Mouse (Mus musculus) E14TG2a.4 (cell line): ENCODE data around the gene Olfr160.

ENCODE experiments used
- H3K27me3 ChIP-seq: 2 replicates; pipeline ENCODE4 v1.6.1; 2014; ENCODE audit warnings: low read length, control low read depth; ENCODE audit not compliant: insufficient read depth
- H3K36me3 ChIP-seq: 2 replicates; pipeline ENCODE4 v1.6.1; 2014; ENCODE audit warnings: low read length, control low read depth; ENCODE audit not compliant: insufficient read depth
- H3K4me1 ChIP-seq: replicated peaks from 2 replicates; pipeline ENCODE4 v1.6.1; 2014; ENCODE audit warnings: low read depth, low read length, control low read depth
- H3K4me3 ChIP-seq: replicated peaks from 2 replicates; pipeline ENCODE4 v1.5.1; 2014; ENCODE audit warnings: mild to moderate bottlenecking, low read length
- H3K9me3 ChIP-seq: 2 replicates; pipeline ENCODE4 v1.6.1; 2014; ENCODE audit warnings: low read length, control low read depth
- CTCF ChIP-seq: conservative IDR thresholded peaks from 2 replicates; pipeline ENCODE4 v1.5.1; 2014; ENCODE audit warnings: low read length
- NANOG ChIP-seq: IDR thresholded peaks from 2 replicates; pipeline ENCODE4 v1.6.1; 2014; ENCODE audit warnings: borderline replicate concordance, low read length, mixed read lengths
- POU5F1 ChIP-seq: IDR thresholded peaks from 2 replicates; pipeline ENCODE4 v1.6.1; 2014; ENCODE audit warnings: low read length, borderline replicate concordance

The Olfr160 gene

GRCm38 (mm10) chr9:37716150-37716549, at the start of gene Olfr160:
Gene Olfr160, minus strand, starts transcription at chr9:37716250.
- Histone ChIP-seq H3K27me3 (no peaks in the 10 kb centered on the region), H3K36me3 (no peaks in the 10 kb centered on the region), H3K4me3 (no peak within 1 kb of the TSS), H3K9me3 (peaks cover 34% of the 10 kb centered on the region), H3K4me1 (no peaks in the 10 kb centered on the region)
- TF ChIP-seq CTCF (no peak), NANOG (no peak), POU5F1 (no peak)

GRCm38 (mm10) chr9:37762541-37762940, 46.5 kb upstream of the Olfr160 start:
- H3K4me1 ChIP-seq = no peaks in the 10 kb centered on the region
- no peaks in the 10 kb centered on the region for H3K9me3 ChIP-seq
- no peak for TF ChIP-seq NANOG
- no peak for TF ChIP-seq POU5F1
- peak; percentile 27 for TF ChIP-seq CTCF
- no peak overlapping the region for H3K4me3 ChIP-seq
- H3K36me3 ChIP-seq = no peaks in the 10 kb centered on the region
- no peaks in the 10 kb centered on the region for H3K27me3 ChIP-seq

- H3K27me3 ChIP-seq = no peaks in the 10 kb centered on the region
- H3K4me1 ChIP-seq = no peaks in the 10 kb centered on the region
- no peak for TF ChIP-seq POU5F1
- no peak for TF ChIP-seq CTCF
- TF ChIP-seq NANOG = no peak
- no peaks in the 10 kb centered on the region for H3K9me3 ChIP-seq
- no peak overlapping the region for H3K4me3 ChIP-seq
- no peaks in the 10 kb centered on the region for H3K36me3 ChIP-seq
These were observed 45.7 kb upstream of the Olfr160 start for GRCm38 (mm10) chr9:37761728-37762127.

- H3K36me3 ChIP-seq = no peaks in the 10 kb centered on the region
- peaks cover 35% of the 10 kb centered on the region for H3K4me1 ChIP-seq
- TF ChIP-seq NANOG = no peak
- TF ChIP-seq POU5F1 = no peak
- TF ChIP-seq CTCF = no peak
- H3K4me3 ChIP-seq = no peak overlapping the region
- H3K9me3 ChIP-seq = no peaks in the 10 kb centered on the region
- no peaks in the 10 kb centered on the region for H3K27me3 ChIP-seq
These were observed 36.0 kb upstream of the Olfr160 start for GRCm38 (mm10) chr9:37752006-37752405.

GRCm38 (mm10) chr9:37751467-37751866, 35.4 kb upstream of the Olfr160 start:
- Histone ChIP-seq H3K27me3 (no peaks in the 10 kb centered on the region), H3K9me3 (no peaks in the 10 kb centered on the region), H3K4me3 (no peak overlapping the region), H3K36me3 (no peaks in the 10 kb centered on the region), H3K4me1 (peaks cover 35% of the 10 kb centered on the region)
- no peak for TF ChIP-seq CTCF
- TF ChIP-seq POU5F1 = no peak
- no peak for TF ChIP-seq NANOG

GRCm38 (mm10) chr9:37750319-37751075, 34.4 kb upstream of the Olfr160 start:
- TF ChIP-seq CTCF (no peak), NANOG (no peak), POU5F1 (no peak)
- no peaks in the 10 kb centered on the region for H3K27me3 ChIP-seq
- no peaks in the 10 kb centered on the region for H3K9me3 ChIP-seq
- peak overlapping the region; percentile 29; the same call in 1 of the 2 replicates for H3K4me3 ChIP-seq
- no peaks in the 10 kb centered on the region for H3K36me3 ChIP-seq
- H3K4me1 ChIP-seq = peaks cover 35% of the 10 kb centered on the region

GRCm38 (mm10) chr9:37744806-37745205, 28.8 kb upstream of the Olfr160 start, which contains the start of gene Olfr874:
Gene Olfr874, plus strand, starts transcription at chr9:37745106.
- Histone ChIP-seq H3K4me3 (no peak within 1 kb of the TSS), H3K4me1 (peaks cover 4% of the 10 kb centered on the region), H3K27me3 (no peaks in the 10 kb centered on the region), H3K36me3 (no peaks in the 10 kb centered on the region), H3K9me3 (no peaks in the 10 kb centered on the region)
- no peak for TF ChIP-seq CTCF
- no peak for TF ChIP-seq POU5F1
- TF ChIP-seq NANOG = no peak

GRCm38 (mm10) chr9:37734310-37734709, 18.3 kb upstream of the Olfr160 start:
- Histone ChIP-seq H3K4me3 (no peak overlapping the region), H3K36me3 (no peaks in the 10 kb centered on the region), H3K9me3 (no peaks in the 10 kb centered on the region), H3K27me3 (no peaks in the 10 kb centered on the region), H3K4me1 (no peaks in the 10 kb centered on the region)
- TF ChIP-seq NANOG (no peak), POU5F1 (no peak), CTCF (no peak)
